Mouse (Mus musculus): Measurements from ENCODE around the gene Ceacam16. TPM values are rescaled to one million over a fixed set of nuclear protein-coding genes. Genes with fewer than 3 reads are reported as not detected.

Gene Ceacam16
- total and polyA plus RNA-seq, 2 experiments: 0.09 to 0.11 TPM

- H3K4me3 ChIP-seq (ENCODE audit: insufficient read depth, low read depth, low read length): no peak overlapping the region
- peak; percentile 95 for DNase-seq (ENCODE audit: extremely low read depth, low read depth, low spot score)
- H3K79me2 ChIP-seq (ENCODE audit: control insufficient read depth, insufficient read depth, low read length): no peaks in the 10 kb centered on the region
- no peaks in the 10 kb centered on the region for H3K36me3 ChIP-seq (ENCODE audit: control insufficient read depth, insufficient read depth, low read length)
- WGBS: 14% methylated on average over 6 of the region's 6 CpGs
- no peaks in the 10 kb centered on the region for H3K27me3 ChIP-seq (ENCODE audit: control insufficient read depth, insufficient read depth, low read length)
- no peak overlapping the region; the same call in 1 of the 2 replicates for H3K9ac ChIP-seq (ENCODE audit: low read depth, low read length)
- TF ChIP-seq CTCF (IDR thresholded peaks at IDR 0.05; ENCODE audit: low read depth, low read length) (no peak), POLR2A (IDR thresholded peaks at IDR 0.05; ENCODE audit: extremely low read depth, insufficient read depth, low read length) (no peak)
- H3K4me1 ChIP-seq (ENCODE audit: control insufficient read depth, insufficient read depth, low read length): peaks cover 28% of the 10 kb centered on the region
- H3K27ac ChIP-seq (replicated peaks; ENCODE audit: insufficient read depth, low read depth, low read length): peak overlapping the region; percentile 98
Measured at GRCm38 (mm10) chr7:19866490-19866889, 5.4 kb upstream of the Ceacam16 start.

- Histone ChIP-seq H3K4me3 (ENCODE audit: insufficient read depth, low read depth, low read length) (no peak overlapping the region), H3K9ac (ENCODE audit: low read depth, low read length) (no peak overlapping the region), H3K4me1 (ENCODE audit: control insufficient read depth, insufficient read depth, low read length) (peaks cover 27% of the 10 kb centered on the region), H3K36me3 (ENCODE audit: control insufficient read depth, insufficient read depth, low read length) (no peaks in the 10 kb centered on the region), H3K27me3 (ENCODE audit: control insufficient read depth, insufficient read depth, low read length) (no peaks in the 10 kb centered on the region), H3K79me2 (ENCODE audit: control insufficient read depth, insufficient read depth, low read length) (no peaks in the 10 kb centered on the region), H3K27ac (replicated peaks; ENCODE audit: insufficient read depth, low read depth, low read length) (peak overlapping the region; percentile 98)
- 15% methylated on average over 8 of the region's 8 CpGs for WGBS
- TF ChIP-seq POLR2A (IDR thresholded peaks at IDR 0.05; ENCODE audit: extremely low read depth, insufficient read depth, low read length) (no peak), CTCF (IDR thresholded peaks at IDR 0.05; ENCODE audit: low read depth, low read length) (no peak)
- peak; percentile 87 for DNase-seq (ENCODE audit: extremely low read depth, low read depth, low spot score)
Measured at GRCm38 (mm10) chr7:19865246-19866036, 4.3 kb upstream of the Ceacam16 start.

- H3K27me3 ChIP-seq (ENCODE audit: control insufficient read depth, insufficient read depth, low read length): no peaks in the 10 kb centered on the region
- WGBS: 12% methylated on average over 2 of the region's 2 CpGs
- TF ChIP-seq POLR2A (IDR thresholded peaks at IDR 0.05; ENCODE audit: extremely low read depth, insufficient read depth, low read length) (no peak), CTCF (IDR thresholded peaks at IDR 0.05; ENCODE audit: low read depth, low read length) (no peak)
- H3K4me1 ChIP-seq (ENCODE audit: control insufficient read depth, insufficient read depth, low read length): peaks cover 27% of the 10 kb centered on the region
- peak overlapping the region; percentile 16; the same call in 1 of the 2 replicates for H3K9ac ChIP-seq (ENCODE audit: low read depth, low read length)
- H3K27ac ChIP-seq (replicated peaks; ENCODE audit: insufficient read depth, low read depth, low read length): peak overlapping the region; percentile 98
- no peaks in the 10 kb centered on the region for H3K79me2 ChIP-seq (ENCODE audit: control insufficient read depth, insufficient read depth, low read length)
- no peak overlapping the region for H3K4me3 ChIP-seq (ENCODE audit: insufficient read depth, low read depth, low read length)
- H3K36me3 ChIP-seq (ENCODE audit: control insufficient read depth, insufficient read depth, low read length): no peaks in the 10 kb centered on the region
- peak; percentile 88 for DNase-seq (ENCODE audit: extremely low read depth, low read depth, low spot score)
Measured at GRCm38 (mm10) chr7:19864241-19864640, 3.1 kb upstream of the Ceacam16 start.

- Histone ChIP-seq H3K36me3 (ENCODE audit: control insufficient read depth, insufficient read depth, low read length) (no peaks in the 10 kb centered on the region), H3K27me3 (ENCODE audit: control insufficient read depth, insufficient read depth, low read length) (no peaks in the 10 kb centered on the region), H3K4me1 (ENCODE audit: control insufficient read depth, insufficient read depth, low read length) (peaks cover 7% of the 10 kb centered on the region), H3K4me3 (ENCODE audit: insufficient read depth, low read depth, low read length) (no peak overlapping the region), H3K9ac (ENCODE audit: low read depth, low read length) (no peak overlapping the region), H3K79me2 (ENCODE audit: control insufficient read depth, insufficient read depth, low read length) (no peaks in the 10 kb centered on the region), H3K27ac (replicated peaks; ENCODE audit: insufficient read depth, low read depth, low read length) (no peak overlapping the region)
- TF ChIP-seq CTCF (IDR thresholded peaks at IDR 0.05; ENCODE audit: low read depth, low read length) (no peak), POLR2A (IDR thresholded peaks at IDR 0.05; ENCODE audit: extremely low read depth, insufficient read depth, low read length) (no peak)
- no peak for DNase-seq (ENCODE audit: extremely low read depth, low read depth, low spot score)
- WGBS: 82% methylated on average over 10 of the region's 10 CpGs
Measured at GRCm38 (mm10) chr7:19859740-19860139, 1.4 kb downstream of the Ceacam16 start.

- peaks cover 3% of the 10 kb centered on the region; the same call in 1 of the 2 replicates for H3K27me3 ChIP-seq (ENCODE audit: control insufficient read depth, insufficient read depth, low read length)
- no peaks in the 10 kb centered on the region for H3K36me3 ChIP-seq (ENCODE audit: control insufficient read depth, insufficient read depth, low read length)
- no peaks in the 10 kb centered on the region for H3K4me1 ChIP-seq (ENCODE audit: control insufficient read depth, insufficient read depth, low read length)
- no peak for DNase-seq (ENCODE audit: extremely low read depth, low read depth, low spot score)
- WGBS: 86% methylated on average over 6 of the region's 6 CpGs
- TF ChIP-seq POLR2A (IDR thresholded peaks at IDR 0.05; ENCODE audit: extremely low read depth, insufficient read depth, low read length) (no peak), CTCF (IDR thresholded peaks at IDR 0.05; ENCODE audit: low read depth, low read length) (no peak)
- H3K79me2 ChIP-seq (ENCODE audit: control insufficient read depth, insufficient read depth, low read length): no peaks in the 10 kb centered on the region
- H3K9ac ChIP-seq (ENCODE audit: low read depth, low read length): no peak overlapping the region
- H3K4me3 ChIP-seq (ENCODE audit: insufficient read depth, low read depth, low read length): no peak overlapping the region
- H3K27ac ChIP-seq (replicated peaks; ENCODE audit: insufficient read depth, low read depth, low read length): no peak overlapping the region
Measured at GRCm38 (mm10) chr7:19856283-19856682, 4.8 kb downstream of the Ceacam16 start.

GRCm38 (mm10) chr7:19855663-19856062 is 5.4 kb downstream of the Ceacam16 start:
- H3K4me3 ChIP-seq (ENCODE audit: insufficient read depth, low read depth, low read length): no peak overlapping the region
- H3K4me1 ChIP-seq (ENCODE audit: control insufficient read depth, insufficient read depth, low read length): no peaks in the 10 kb centered on the region
- no peak overlapping the region for H3K27ac ChIP-seq (replicated peaks; ENCODE audit: insufficient read depth, low read depth, low read length)
- H3K36me3 ChIP-seq (ENCODE audit: control insufficient read depth, insufficient read depth, low read length): no peaks in the 10 kb centered on the region
- DNase-seq (ENCODE audit: extremely low read depth, low read depth, low spot score): no peak
- H3K79me2 ChIP-seq (ENCODE audit: control insufficient read depth, insufficient read depth, low read length): no peaks in the 10 kb centered on the region
- no peak overlapping the region for H3K9ac ChIP-seq (ENCODE audit: low read depth, low read length)
- peaks cover 3% of the 10 kb centered on the region; the same call in 1 of the 2 replicates for H3K27me3 ChIP-seq (ENCODE audit: control insufficient read depth, insufficient read depth, low read length)
- no peak for TF ChIP-seq CTCF (IDR thresholded peaks at IDR 0.05; ENCODE audit: low read depth, low read length)
- TF ChIP-seq POLR2A (IDR thresholded peaks at IDR 0.05; ENCODE audit: extremely low read depth, insufficient read depth, low read length): no peak
- WGBS: 85% methylated on average over 5 of the region's 5 CpGs

All from liver, adult 2 months (tissue).